Mouse (Mus musculus) retina, embryonic 14.5 days (tissue): ENCODE measurements around the gene Ndel1.

Experiments
- DNase-seq: peaks from one replicate; pipeline ENCODE4 v3.0.0-alpha.2; 2015; ENCODE audit warnings: low spot score

The Ndel1 gene

GRCm38 (mm10) chr11:68778855-68779254, 92.8 kb downstream of the Ndel1 start:
- no peak for DNase-seq

- DNase-seq = no peak
These were observed 93.7 kb downstream of the Ndel1 start for GRCm38 (mm10) chr11:68777933-68778332.

GRCm38 (mm10) chr11:68776147-68776655, 95.5 kb downstream of the Ndel1 start:
- DNase-seq = no peak
